Comparison of ENCODE assay signal across 8 mouse cellular contexts in the genomic region with DNA sequence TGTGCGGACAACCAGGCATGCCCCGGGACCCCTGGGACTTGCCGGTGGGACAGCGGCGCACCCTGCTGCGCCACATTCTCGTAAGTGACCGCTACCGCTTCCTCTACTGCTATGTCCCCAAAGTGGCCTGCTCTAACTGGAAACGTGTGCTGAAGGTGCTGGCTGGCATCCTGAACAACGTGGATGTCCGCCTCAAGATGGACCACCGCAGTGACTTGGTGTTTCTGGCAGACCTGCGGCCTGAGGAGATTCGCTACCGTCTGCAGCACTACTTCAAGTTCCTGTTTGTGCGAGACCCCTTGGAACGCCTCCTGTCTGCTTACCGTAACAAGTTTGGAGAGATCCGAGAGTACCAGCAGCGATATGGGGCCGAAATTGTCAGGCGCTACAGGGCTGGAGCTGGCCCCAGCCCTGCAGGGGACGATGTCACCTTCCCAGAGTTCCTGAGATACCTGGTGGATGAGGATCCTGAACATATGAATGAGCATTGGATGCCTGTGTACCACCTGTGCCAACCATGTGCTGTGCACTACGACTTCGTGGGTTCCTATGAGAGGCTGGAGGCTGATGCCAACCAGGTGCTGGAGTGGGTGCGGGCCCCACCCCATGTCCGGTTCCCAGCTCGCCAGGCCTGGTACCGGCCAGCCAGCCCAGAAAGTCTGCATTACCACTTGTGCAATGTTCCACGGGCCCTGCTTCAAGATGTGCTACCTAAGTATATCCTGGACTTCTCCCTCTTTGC. TPM values are rescaled to one million over a fixed set of nuclear protein-coding genes. Genes with fewer than 3 reads are reported as not detected.
DNase-seq lines count a peak whose midpoint lies in the region; ATAC-seq and TF ChIP-seq lines count a peak whose summit lies in the region.

No protein-coding gene starts in this region.

- peak overlapping the region; percentile 76 for H3K4me3 ChIP-seq in cerebellum, adult 2 months (replicated peaks; ENCODE audit: insufficient read depth, low read depth, low read length)
- H3K4me3 ChIP-seq in liver, embryonic 14.5 days (ENCODE audit: insufficient read depth in 1 of 2, low read depth in 2 of 2, low read length in 2 of 2) = peak overlapping the region; percentile 68 to 79
- peak overlapping the region; percentile 87 for H3K4me3 ChIP-seq in stomach, embryonic 15.5 days (replicated peaks)

- DNase-seq in cerebellum, adult 2 months = peak in 1 of 2 experiments; percentile 44
- no peak for DNase-seq in cerebellum, adult 9-11 months
- peak; percentile 26 for DNase-seq in thymus, postnatal 14 days
- DNase-seq in thymus, postnatal 10 days (ENCODE audit: low spot score in 2 of 2) = no peak
- DNase-seq in liver, embryonic 14.5 days (ENCODE audit: low read depth in 3 of 3, low spot score in 3 of 3) = no peak
- DNase-seq in layer of hippocampus, postnatal 10 days (ENCODE audit: low spot score in 2 of 2) = no peak

- H3K27me3 ChIP-seq in cerebellum, adult 2 months (ENCODE audit: control insufficient read depth, insufficient read depth, low read length) = no peaks in the 10 kb centered on the region
- no peaks in the 10 kb centered on the region for H3K27me3 ChIP-seq in liver, embryonic 14.5 days (ENCODE audit: control insufficient read depth, insufficient read depth, low read length)
- no peaks in the 10 kb centered on the region for H3K27me3 ChIP-seq in stomach, embryonic 15.5 days (replicated peaks)

- TF ChIP-seq EP300 in liver, embryonic 14.5 days (IDR thresholded peaks at IDR 0.05; ENCODE audit: low read depth) = no peak

- peaks cover 8% of the 10 kb centered on the region; the same call in 1 of the 2 replicates for H3K4me1 ChIP-seq in cerebellum, adult 2 months (ENCODE audit: control insufficient read depth, insufficient read depth, low read length)
- peaks cover 7 to 8% of the 10 kb centered on the region in 2 experiments for H3K4me1 ChIP-seq in liver, embryonic 14.5 days (replicated peaks; ENCODE audit: control insufficient read depth in 2 of 2, insufficient read depth in 2 of 2, low read length in 1 of 2)
- peaks cover 19% of the 10 kb centered on the region; the same call in 1 of the 2 replicates for H3K4me1 ChIP-seq in stomach, embryonic 15.5 days

- no peak for TF ChIP-seq POLR2A in cerebellum, adult 2 months (IDR thresholded peaks at IDR 0.05; ENCODE audit: borderline replicate concordance, insufficient read depth, low read length)

- WGBS in cerebellum, adult 2 months = 24% methylated on average over 31 of the region's 31 CpGs
- WGBS in liver, embryonic 14.5 days (ENCODE audit: insufficient replicate concordance) = 26% methylated on average over 31 of the region's 31 CpGs
- 28% methylated on average over 31 of the region's 31 CpGs for WGBS in stomach, embryonic 15.5 days

- no peak for TF ChIP-seq CTCF in cerebellum, adult 2 months (IDR thresholded peaks at IDR 0.05; ENCODE audit: borderline replicate concordance, insufficient read depth, low read depth, low read length)
- no peak for TF ChIP-seq CTCF in liver, embryonic 14.5 days (IDR thresholded peaks at IDR 0.05; ENCODE audit: low read depth)

- peak overlapping the region; percentile 74 for H3K9ac ChIP-seq in liver, embryonic 14.5 days (replicated peaks)
- H3K9ac ChIP-seq in stomach, embryonic 15.5 days = peak overlapping the region; percentile 93

- no peak for ATAC-seq in liver, embryonic 14.5 days (ENCODE audit: insufficient read depth)
- ATAC-seq in stomach, embryonic 15.5 days (ENCODE audit: insufficient read depth, low FRiP score, low read depth) = no peak
- no peak for ATAC-seq in erythroid progenitor cell, adult 5-6 weeks (replicated peaks; ENCODE audit: low FRiP score, poor library complexity, severe bottlenecking)

- no peak overlapping the region for H3K27ac ChIP-seq in cerebellum, adult 2 months (ENCODE audit: insufficient read depth, low read length)
- H3K27ac ChIP-seq in liver, embryonic 14.5 days = no peak overlapping the region
- peak overlapping the region; percentile 75 for H3K27ac ChIP-seq in stomach, embryonic 15.5 days

- H3K36me3 ChIP-seq in liver, embryonic 14.5 days (replicated peaks; ENCODE audit: control insufficient read depth, insufficient read depth, low read depth) = no peaks in the 10 kb centered on the region
- H3K36me3 ChIP-seq in stomach, embryonic 15.5 days = peaks cover 7% of the 10 kb centered on the region; the same call in 1 of the 2 replicates

- H3K4me2 ChIP-seq in liver, embryonic 14.5 days (ENCODE audit: low read depth) = peak overlapping the region; percentile 98
- peak overlapping the region; percentile 91 for H3K4me2 ChIP-seq in stomach, embryonic 15.5 days

- no peaks in the 10 kb centered on the region for H3K9me3 ChIP-seq in liver, embryonic 14.5 days (ENCODE audit: control insufficient read depth, low read length)
- no peaks in the 10 kb centered on the region for H3K9me3 ChIP-seq in stomach, embryonic 15.5 days

RNA-seq across cellular contexts. Expression of a gene that starts 0.9 kb away (rescaled TPM):
- 4.2 and 4.4 TPM in 2 replicates for polyA plus RNA-seq in cerebellum, adult 2 months (2012; rRNA removed)
- 3.6 and 3.7 TPM in 2 replicates for polyA plus RNA-seq in liver, embryonic 14.5 days (2012; rRNA removed)
- 4.2 and 4.3 TPM in 2 replicates for polyA plus RNA-seq in liver, embryonic 14.5 days (2014; fragmentation: Nextera tagmentation; extraction: Ambion mirVana)
- 26.3 and 26.9 TPM in 2 replicates for polyA plus RNA-seq in stomach, embryonic 15.5 days (2015; fragmentation: Nextera tagmentation; extraction: Ambion mirVana)
- total RNA-seq in layer of hippocampus, postnatal 10 days (2021) = 1 to 10 TPM; 2.5 to 3.5 TPM
- not detected in 2 replicates for total RNA-seq in erythroid progenitor cell, adult 5-6 weeks (2015; ENCODE audit: low replicate concordance)
- total RNA-seq in erythroid progenitor cell, adult 5-6 weeks (2017; ENCODE audit: low replicate concordance) = 0.77 TPM in 1 of 2 replicates, not detected in the other

RNA-seq across cellular contexts. Expression of a gene that starts 27.0 kb away (rescaled TPM):
- polyA plus RNA-seq in cerebellum, adult 2 months (2012; rRNA removed) = 16.6 and 16.7 TPM in 2 replicates
- polyA plus RNA-seq in liver, embryonic 14.5 days (2012; rRNA removed) = 4.9 and 5.2 TPM in 2 replicates
- polyA plus RNA-seq in liver, embryonic 14.5 days (2014; fragmentation: Nextera tagmentation; extraction: Ambion mirVana) = 0.83 and 1.0 TPM in 2 replicates
- 5.7 TPM in 2 replicates for polyA plus RNA-seq in stomach, embryonic 15.5 days (2015; fragmentation: Nextera tagmentation; extraction: Ambion mirVana)
- 10 to 100 TPM; 36.6 to 43.1 TPM for total RNA-seq in layer of hippocampus, postnatal 10 days (2021)
- 7.6 and 8.8 TPM in 2 replicates for total RNA-seq in erythroid progenitor cell, adult 5-6 weeks (2015; ENCODE audit: low replicate concordance)
- total RNA-seq in erythroid progenitor cell, adult 5-6 weeks (2017; ENCODE audit: low replicate concordance) = 14.5 and 15.1 TPM in 2 replicates
